Mouse (Mus musculus): ENCODE measurements around the gene Fxr2.

DNA sequence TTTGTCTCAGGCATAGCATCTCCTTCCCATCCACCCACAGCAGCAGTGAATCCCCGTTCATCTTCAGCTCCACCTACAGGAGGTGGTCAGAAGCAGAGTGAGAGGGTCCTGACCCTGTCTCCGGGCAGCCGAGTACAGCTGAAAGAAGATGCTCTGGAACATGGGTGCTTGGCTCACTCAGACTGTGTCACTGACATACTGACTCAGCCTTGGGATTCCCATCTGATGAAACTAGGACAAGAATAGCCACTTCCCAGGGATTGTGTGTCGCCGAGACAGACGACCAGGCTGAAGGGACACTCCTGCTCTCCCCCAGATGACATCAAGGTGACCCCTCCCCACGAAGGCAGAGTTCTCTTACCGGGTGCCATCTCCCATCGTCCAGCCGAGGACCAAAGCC is 16.0 kb upstream of the Fxr2 start:
- no peak for TF ChIP-seq CTCF (IDR thresholded peaks at IDR 0.05; ENCODE audit: control insufficient read depth, insufficient read depth, low read length)
- no peak for TF ChIP-seq POLR2A (IDR thresholded peaks at IDR 0.05; ENCODE audit: borderline replicate concordance, control insufficient read depth, low read depth, low read length)
